In genomic region chr7:140054124-140054523, GRCm38 (mm10) we compare ENCODE assay signal across 19 mouse cellular contexts. TPM values are rescaled to one million over a fixed set of nuclear protein-coding genes. Genes with fewer than 3 reads are reported as not detected.
DNase-seq lines count a peak whose midpoint lies in the region; ATAC-seq lines count a peak whose summit lies in the region.
"Had no signal": no experiment of that assay in that cellular context is flagged by ENCODE, and none has a peak within 500 bp of the region (broad histone marks: within the 10 kb centered on the region; RNA-seq: fewer than 3 reads in every experiment).

No protein-coding gene starts in this region.

- peak; percentile 75 for ATAC-seq in frontal cortex, adult (ENCODE audit: low TSS enrichment)
- no peak for ATAC-seq in megakaryocyte-erythroid progenitor cell, adult 5-6 weeks (replicated peaks; ENCODE audit: low FRiP score, low TSS enrichment, poor library complexity, severe bottlenecking)
- ATAC-seq: forebrain, embryonic 14.5 days had no signal

- intact Hi-C loops in left cerebral cortex, postnatal 14 days (cut with DNase I), result loop anchor here (10.0 kb wide), 1 partner anchor 149 kb away; no protein-coding TSS in a partner anchor

- no peak for DNase-seq in frontal cortex, postnatal 10 days (ENCODE audit: low spot score in 2 of 2)
- DNase-seq in left cerebral cortex, postnatal 14 days (ENCODE audit: low spot score in 2 of 2), result peak; percentile 21 to 65
- DNase-seq in left cerebral cortex, adult 11 months (ENCODE audit: low spot score), result no peak
- DNase-seq in layer of hippocampus, postnatal 36 days, result peak; percentile 31 to 35
- no peak for DNase-seq in adipocyte (ENCODE audit: low spot score)
- DNase-seq: adrenal gland, adult 8-10 months; cerebellum, adult 18-20 months; cerebellum, adult 9-11 months; cerebellum, postnatal 36 days; gastrocnemius, postnatal 25 days had no signal

RNA-seq across cellular contexts. Expression of gene Msx3, which starts 5.2 kb away (rescaled TPM):
- total RNA-seq in left cerebral cortex, postnatal 14 days (2021), result under 1 TPM; 0.29 to 0.30 TPM
- total RNA-seq in layer of hippocampus, postnatal 36 days (2021), result under 1 TPM in 1 of 2 experiments, not detected in 1; 0.18 TPM
- total RNA-seq in megakaryocyte-erythroid progenitor cell, adult 5-6 weeks (2014; fragmentation: Nextera tagmentation), result not detected in 2 replicates
- total RNA-seq in megakaryocyte-erythroid progenitor cell, adult 5-6 weeks (2017), result not detected in 2 replicates
- total RNA-seq: adrenal gland, adult 8-10 months; adrenal gland, postnatal 4 days; gastrocnemius, adult 18-20 months; gastrocnemius, postnatal 25 days; granulocyte monocyte progenitor cell, adult 5-6 weeks; heart, adult 8-10 months; heart, postnatal 25 days had no signal

RNA-seq across cellular contexts. Expression of gene Tubgcp2, which starts 17.7 kb away (rescaled TPM):
- total RNA-seq in left cerebral cortex, postnatal 14 days (2021), result 10 to 100 TPM; 38.2 to 38.4 TPM
- total RNA-seq in layer of hippocampus, postnatal 36 days (2021), result 10 to 100 TPM; 34.8 to 36.3 TPM
- 29.3 and 37.6 TPM in 2 replicates for total RNA-seq in megakaryocyte-erythroid progenitor cell, adult 5-6 weeks (2014; fragmentation: Nextera tagmentation)
- total RNA-seq in megakaryocyte-erythroid progenitor cell, adult 5-6 weeks (2017), result 38.2 and 41.2 TPM in 2 replicates

RNA-seq across cellular contexts. Expression of gene Zfp511, which starts 17.9 kb away (rescaled TPM):
- total RNA-seq in left cerebral cortex, postnatal 14 days (2021), result 10 to 100 TPM; 18.8 to 25.9 TPM
- 10 to 100 TPM; 23.7 to 30.7 TPM for total RNA-seq in layer of hippocampus, postnatal 36 days (2021)
- 21.3 and 34.7 TPM in 2 replicates for total RNA-seq in megakaryocyte-erythroid progenitor cell, adult 5-6 weeks (2014; fragmentation: Nextera tagmentation)
- 22.0 and 26.9 TPM in 2 replicates for total RNA-seq in megakaryocyte-erythroid progenitor cell, adult 5-6 weeks (2017)

RNA-seq across cellular contexts. Expression of gene Caly, which starts 28.2 kb away (rescaled TPM):
- total RNA-seq in left cerebral cortex, postnatal 14 days (2021), result 100 to 1,000 TPM; 181 to 224 TPM
- total RNA-seq in layer of hippocampus, postnatal 36 days (2021), result 100 to 1,000 TPM; 242 to 255 TPM
- total RNA-seq in megakaryocyte-erythroid progenitor cell, adult 5-6 weeks (2014; fragmentation: Nextera tagmentation), result not detected in 2 replicates
- not detected in 2 replicates for total RNA-seq in megakaryocyte-erythroid progenitor cell, adult 5-6 weeks (2017)
- total RNA-seq: ES-E14; gastrocnemius, postnatal 25 days; heart, postnatal 25 days had no signal

RNA-seq across cellular contexts. Expression of gene Prap1, which starts 39.1 kb away (rescaled TPM):
- total RNA-seq in left cerebral cortex, postnatal 14 days (2021), result not detected
- total RNA-seq in layer of hippocampus, postnatal 36 days (2021), result not detected
- total RNA-seq in megakaryocyte-erythroid progenitor cell, adult 5-6 weeks (2014; fragmentation: Nextera tagmentation), result not detected in 2 replicates
- total RNA-seq in megakaryocyte-erythroid progenitor cell, adult 5-6 weeks (2017), result not detected in 2 replicates
- total RNA-seq: adrenal gland, adult 8-10 months; adrenal gland, postnatal 4 days; gastrocnemius, adult 18-20 months; gastrocnemius, postnatal 25 days; granulocyte monocyte progenitor cell, adult 5-6 weeks; heart, adult 8-10 months; heart, postnatal 25 days had no signal

Comparison
In these comparisons a context has a peak if more than half of its experiments do, and no peak if none do; other contexts are left out.
1. DNase-seq: peak in left cerebral cortex, postnatal 14 days (2 of 2) and layer of hippocampus, postnatal 36 days (2 of 2); none in frontal cortex, postnatal 10 days (0 of 2), left cerebral cortex, adult 11 months (single experiment) and adipocyte (single experiment).